Mouse (Mus musculus) testis, adult 10 weeks (tissue): ENCODE results near the gene Polr3g. TPM values are rescaled to one million over a fixed set of nuclear protein-coding genes. Genes with fewer than 3 reads are reported as not detected.

Experiments used
- polyA plus RNA-seq: library from polyadenylated mRNA; stranded (reverse); fragments of 350-450 nt; fragmentation: Illumina TruSeq; extraction: RNeasy Lipid Tissue Mini Kit (QIAGEN cat#74804); gene quantifications from one replicate; pipeline ENCODE4 v1.2.3, GENCODE M21; 2014; ENCODE audit warnings: low read depth, low replicate concordance

Polr3g gene
- 34.3 TPM for polyA plus RNA-seq

GRCm38 (mm10) chr13:81710775-81711545 is at the start of gene Polr3g, which contains the start of gene Mblac2:
Polr3g (minus strand) TSS chr13:81711013.
Mblac2 (plus strand) TSS chr13:81711341.

DNA sequence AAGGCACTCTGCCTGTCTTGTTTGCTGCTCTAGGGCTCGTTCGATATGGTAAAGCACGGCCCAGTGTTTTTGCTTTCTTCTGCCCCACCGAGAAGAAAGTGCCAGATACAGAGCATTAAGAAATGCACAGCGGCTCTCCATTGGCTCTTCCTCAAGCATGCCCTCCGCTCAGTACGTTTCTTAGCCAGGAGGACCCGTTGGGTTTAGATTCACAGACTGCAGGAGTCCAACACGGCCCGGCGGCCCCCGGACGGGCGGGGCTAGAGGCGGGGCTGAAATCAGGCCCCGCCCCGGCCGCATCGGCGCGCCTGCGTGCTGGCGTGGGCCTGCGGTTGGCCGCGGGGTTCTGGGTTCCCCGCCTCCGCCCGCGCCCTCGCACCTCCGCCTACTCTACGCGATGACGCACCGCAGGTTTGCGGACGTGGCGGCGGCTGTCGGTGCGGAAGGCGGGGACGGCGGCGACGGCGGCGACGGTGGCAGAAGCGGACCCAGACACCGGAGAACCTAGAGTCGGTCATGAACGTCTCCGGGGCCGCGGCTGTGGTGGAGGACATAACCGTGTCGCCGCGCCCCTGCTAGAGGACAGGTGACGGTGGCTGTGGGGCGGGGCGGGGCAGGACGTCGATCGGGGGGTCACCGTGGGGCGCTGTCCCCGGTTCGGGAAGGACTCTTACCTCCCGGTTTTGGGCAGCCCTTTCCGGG is 53.3 kb downstream of the Polr3g start, which contains the start of gene Lysmd3:
Gene Lysmd3 (plus strand): TSS at position 313 of the 702 bp plus-strand sequence.

GRCm38 (mm10) chr13:81632720-81633415 is 77.9 kb downstream of the Polr3g start, which contains the start of gene Adgrv1:
Adgrv1 (minus strand) TSS chr13:81633154.

Other genes starting within 250 kb of the Polr3g start
- gene Adgrv1, start 77.9 kb downstream of the Polr3g start, polyA plus RNA-seq, result 10.0 TPM
- gene Lysmd3, start 53.4 kb downstream of the Polr3g start, polyA plus RNA-seq, result 20.1 TPM
- 8.8 TPM for gene Mblac2, start 328 bp upstream of the Polr3g start, polyA plus RNA-seq
- gene Cetn3, start 72.1 kb upstream of the Polr3g start, polyA plus RNA-seq, result 518 TPM